Mouse (Mus musculus): ENCODE measurements around the gene Cyp4a10. TPM values are rescaled to one million over a fixed set of nuclear protein-coding genes. Genes with fewer than 3 reads are reported as not detected.

Cyp4a10 gene
- polyA plus RNA-seq, 1 experiment from 2014 or later = not detected

- Histone ChIP-seq H3K4me3 (ENCODE audit: low read depth, low read length) (no peak overlapping the region), H3K9ac (replicated peaks; ENCODE audit: low read depth, low read length) (no peak overlapping the region), H3K4me2 (replicated peaks; ENCODE audit: low read depth, low read length) (no peak overlapping the region), H3K4me1 (ENCODE audit: control insufficient read depth, insufficient read depth, low read length) (no peaks in the 10 kb centered on the region), H3K27ac (ENCODE audit: low read length) (no peak overlapping the region), H3K9me3 (ENCODE audit: control insufficient read depth, low read depth, low read length) (no peaks in the 10 kb centered on the region), H3K36me3 (ENCODE audit: control insufficient read depth, insufficient read depth, low read length) (no peaks in the 10 kb centered on the region), H3K27me3 (ENCODE audit: control insufficient read depth, insufficient read depth, low read length) (no peaks in the 10 kb centered on the region)
- no peak for ATAC-seq (ENCODE audit: insufficient number of reproducible peaks, insufficient read depth, low FRiP score, low read depth)
- 79% methylated on average over 3 of the region's 3 CpGs for WGBS
These were observed 57.2 kb downstream of the Cyp4a10 start for GRCm38 (mm10) chr4:115575255-115575654.

DNA sequence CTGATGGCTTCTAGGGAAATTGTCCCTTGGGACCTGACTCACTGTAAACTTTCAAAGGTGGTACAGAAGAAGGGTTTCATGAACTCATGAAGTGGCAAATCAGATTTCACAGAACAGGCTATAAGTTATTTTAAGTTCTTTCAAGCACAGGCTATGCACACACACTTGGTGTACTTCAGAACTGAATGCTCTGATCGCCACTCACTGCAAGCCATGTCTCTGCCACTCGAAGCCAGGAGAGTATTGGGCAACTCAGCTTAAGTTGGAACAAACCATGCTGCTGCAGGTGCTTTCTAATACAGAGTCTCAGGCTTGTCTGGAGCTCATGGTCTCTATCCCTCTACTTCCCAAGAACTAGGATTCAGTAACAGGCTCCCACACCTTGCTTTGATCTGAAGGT is 57.7 kb downstream of the Cyp4a10 start:
- Histone ChIP-seq H3K27ac (ENCODE audit: low read length) (no peak overlapping the region), H3K4me3 (ENCODE audit: low read depth, low read length) (no peak overlapping the region), H3K4me1 (ENCODE audit: control insufficient read depth, insufficient read depth, low read length) (no peaks in the 10 kb centered on the region), H3K4me2 (replicated peaks; ENCODE audit: low read depth, low read length) (no peak overlapping the region), H3K36me3 (ENCODE audit: control insufficient read depth, insufficient read depth, low read length) (no peaks in the 10 kb centered on the region), H3K9me3 (ENCODE audit: control insufficient read depth, low read depth, low read length) (no peaks in the 10 kb centered on the region), H3K27me3 (ENCODE audit: control insufficient read depth, insufficient read depth, low read length) (no peaks in the 10 kb centered on the region), H3K9ac (replicated peaks; ENCODE audit: low read depth, low read length) (no peak overlapping the region)
- ATAC-seq (ENCODE audit: insufficient number of reproducible peaks, insufficient read depth, low FRiP score, low read depth) = no peak
- 83% methylated on average over 2 of the region's 2 CpGs for WGBS

- Histone ChIP-seq H3K4me2 (replicated peaks; ENCODE audit: low read depth, low read length) (no peak overlapping the region), H3K36me3 (ENCODE audit: control insufficient read depth, insufficient read depth, low read length) (no peaks in the 10 kb centered on the region), H3K27me3 (ENCODE audit: control insufficient read depth, insufficient read depth, low read length) (no peaks in the 10 kb centered on the region), H3K9me3 (ENCODE audit: control insufficient read depth, low read depth, low read length) (no peaks in the 10 kb centered on the region), H3K9ac (replicated peaks; ENCODE audit: low read depth, low read length) (no peak overlapping the region), H3K4me1 (ENCODE audit: control insufficient read depth, insufficient read depth, low read length) (no peaks in the 10 kb centered on the region), H3K4me3 (ENCODE audit: low read depth, low read length) (no peak overlapping the region), H3K27ac (ENCODE audit: low read length) (no peak overlapping the region)
- no peak for ATAC-seq (ENCODE audit: insufficient number of reproducible peaks, insufficient read depth, low FRiP score, low read depth)
These were observed 65.0 kb downstream of the Cyp4a10 start for GRCm38 (mm10) chr4:115583036-115583435.

Other genes with a start within 250 kb of the Cyp4a10 start
- gene Cyp4a12a, start 219.2 kb upstream of the Cyp4a10 start, polyA plus RNA-seq (2014; fragmentation: Nextera tagmentation; extraction: Ambion mirVana) = not detected in 2 replicates
- gene Cyp4a12b, start 106.6 kb upstream of the Cyp4a10 start, polyA plus RNA-seq (2014; fragmentation: Nextera tagmentation; extraction: Ambion mirVana) = not detected in 2 replicates
- gene Cyp4a30b, start 65.7 kb upstream of the Cyp4a10 start, polyA plus RNA-seq (2014; fragmentation: Nextera tagmentation; extraction: Ambion mirVana) = not detected in 2 replicates
- gene Cyp4a14, start 22.1 kb upstream of the Cyp4a10 start, polyA plus RNA-seq (2014; fragmentation: Nextera tagmentation; extraction: Ambion mirVana) = not detected in 2 replicates
- gene Cyp4a31, start 45.4 kb downstream of the Cyp4a10 start, polyA plus RNA-seq (2014; fragmentation: Nextera tagmentation; extraction: Ambion mirVana) = not detected in 2 replicates
- not detected in 2 replicates for gene Cyp4a32, start 82.7 kb downstream of the Cyp4a10 start, polyA plus RNA-seq (2014; fragmentation: Nextera tagmentation; extraction: Ambion mirVana)
- gene Cyp4b1, start 129.5 kb downstream of the Cyp4a10 start, polyA plus RNA-seq (2014; fragmentation: Nextera tagmentation; extraction: Ambion mirVana) = 1.0 TPM in 2 replicates
- gene Efcab14, start 219.5 kb downstream of the Cyp4a10 start, polyA plus RNA-seq (2014; fragmentation: Nextera tagmentation; extraction: Ambion mirVana) = 54.2 and 55.7 TPM in 2 replicates

Data from stomach, embryonic 14.5 days (tissue).